Mouse (Mus musculus) intestine, embryonic 15.5 days (tissue): ENCODE measurements around the gene Gm6408. TPM values are rescaled to one million over a fixed set of nuclear protein-coding genes. Genes with fewer than 3 reads are reported as not detected.
"Not testable (repeated sequence)": the region's sequence is repeated elsewhere in the genome, so short reads cannot be mapped to it uniquely, and the experiment has no call there.

Experiments used
- ATAC-seq: fragments of 200-750 bp; cut with Nextera tagmentation; 2 replicates; pipeline ENCODE4 v1.8.0; 2017; ENCODE audit warnings: moderate TSS enrichment, moderate library complexity
- H3K27ac ChIP-seq: fragments of 300-500 bp; sonication (generic); 2 replicates; pipeline ENCODE4 v1.5.1; 2015; ENCODE audit warnings: mild to moderate bottlenecking, inconsistent platforms
- H3K27me3 ChIP-seq: fragments of 300-500 bp; sonication (generic); replicated peaks from 2 replicates; pipeline ENCODE4 v1.6.1; 2015; ENCODE audit warnings: inconsistent platforms
- H3K36me3 ChIP-seq: fragments of 300-500 bp; sonication (generic); 2 replicates; pipeline ENCODE4 v1.6.1; 2015; ENCODE audit warnings: inconsistent platforms
- H3K4me1 ChIP-seq: fragments of 300-500 bp; sonication (generic); replicated peaks from 2 replicates; pipeline ENCODE4 v1.6.1; 2015; ENCODE audit warnings: inconsistent platforms
- H3K4me2 ChIP-seq: fragments of 300-500 bp; sonication (generic); replicated peaks from 2 replicates; pipeline ENCODE4 v1.6.1; 2015; ENCODE audit warnings: mild to moderate bottlenecking, inconsistent platforms
- H3K4me3 ChIP-seq: fragments of 300-500 bp; sonication (generic); replicated peaks from 2 replicates; pipeline ENCODE4 v1.5.1; 2015; ENCODE audit warnings: inconsistent platforms
- H3K9ac ChIP-seq: fragments of 300-500 bp; sonication (generic); 2 replicates; pipeline ENCODE4 v1.6.1; 2015; ENCODE audit warnings: inconsistent platforms
- H3K9me3 ChIP-seq: fragments of 300-500 bp; sonication (generic); 2 replicates; pipeline ENCODE4 v1.6.1; 2016; ENCODE audit warnings: inconsistent platforms
- WGBS: fragments of 180-500 bp; shearing (Covaris S2); methylation state at CpG from one replicate; pipeline ENCODE4 v1.1.7; 2015; 5-methylcytosine and 5-hydroxymethylcytosine counted together
- polyA plus RNA-seq: library from polyadenylated mRNA; unstranded; fragments of >200 nt; fragmentation: Nextera tagmentation; extraction: Ambion mirVana; gene quantifications from 2 replicates; pipeline ENCODE4 v1.2.1, GENCODE M21; 2015

Gm6408 gene
- polyA plus RNA-seq: not detected in 2 replicates

DNA sequence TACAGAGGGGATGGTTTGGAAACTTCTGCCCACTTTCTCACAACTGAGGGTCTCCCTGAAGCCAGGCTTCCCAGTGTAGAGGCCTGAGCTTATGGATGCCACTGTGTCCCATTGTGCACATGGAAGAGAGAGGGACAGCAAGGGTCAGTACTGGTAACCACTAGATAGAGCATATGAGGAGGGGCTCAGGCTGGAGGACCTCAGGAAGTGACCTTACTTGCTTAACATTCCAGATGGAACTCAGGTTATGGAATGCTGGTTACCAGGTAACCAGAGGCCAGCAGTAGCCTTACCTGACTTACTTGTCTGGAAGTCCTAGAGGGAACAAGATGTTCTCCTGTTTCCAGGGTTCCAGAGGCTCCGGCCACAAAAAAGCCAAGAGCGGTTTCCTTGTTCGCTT is at the start of gene Gm6408:
Gene Gm6408 (plus strand): TSS at position 301 of the 400 bp plus-strand sequence.
- 95% methylated on average over 3 of the region's 3 CpGs for WGBS
- not testable (repeated sequence) for H3K9me3 ChIP-seq, H3K4me3 ChIP-seq, H3K4me2 ChIP-seq, ATAC-seq, H3K27ac ChIP-seq, H3K27me3 ChIP-seq, H3K4me1 ChIP-seq, H3K9ac ChIP-seq, H3K36me3 ChIP-seq

DNA sequence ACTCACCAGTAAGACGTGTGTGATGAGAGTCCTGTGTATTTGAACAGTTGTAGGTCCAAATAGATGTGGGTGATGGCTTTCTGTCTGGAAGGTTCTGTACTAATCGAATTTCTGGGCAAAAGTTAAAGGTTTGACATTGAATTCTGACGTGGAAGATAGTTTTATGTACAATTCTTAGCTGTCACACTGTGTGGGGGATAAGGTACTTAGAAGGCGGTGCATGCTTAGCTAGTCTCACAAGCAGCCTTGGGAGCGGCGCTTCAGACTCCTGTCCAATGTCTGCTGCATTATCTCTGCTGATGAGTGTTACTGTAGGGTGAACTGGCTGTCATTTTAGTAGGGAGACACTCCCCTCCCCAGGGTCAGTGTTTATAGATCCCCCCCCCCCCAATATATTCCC is 49.3 kb upstream of the Gm6408 start:
- H3K9ac ChIP-seq: no peak overlapping the region
- ATAC-seq: no peak
- H3K36me3 ChIP-seq: no peaks in the 10 kb centered on the region
- H3K27ac ChIP-seq: no peak overlapping the region
- H3K4me3 ChIP-seq: no peak overlapping the region
- WGBS: 80% methylated on average over 6 of the region's 6 CpGs
- H3K4me2 ChIP-seq: no peak overlapping the region
- H3K27me3 ChIP-seq: no peaks in the 10 kb centered on the region
- H3K9me3 ChIP-seq: no peaks in the 10 kb centered on the region
- H3K4me1 ChIP-seq: no peaks in the 10 kb centered on the region

GRCm38 (mm10) chr5:146435316-146435715 is 46.4 kb upstream of the Gm6408 start:
- Histone ChIP-seq H3K4me3 (no peak overlapping the region), H3K9me3 (no peaks in the 10 kb centered on the region), H3K27ac (no peak overlapping the region), H3K4me2 (no peak overlapping the region), H3K9ac (no peak overlapping the region), H3K27me3 (no peaks in the 10 kb centered on the region), H3K4me1 (no peaks in the 10 kb centered on the region), H3K36me3 (no peaks in the 10 kb centered on the region)
- ATAC-seq: no peak
- 91% methylated on average over 16 of the region's 16 CpGs for WGBS

- Histone ChIP-seq H3K4me2 (no peak overlapping the region), H3K4me1 (no peaks in the 10 kb centered on the region)
- 94% methylated on average over 11 of the region's 11 CpGs for WGBS
Measured at GRCm38 (mm10) chr5:146436796-146437195, 45.0 kb upstream of the Gm6408 start.

DNA sequence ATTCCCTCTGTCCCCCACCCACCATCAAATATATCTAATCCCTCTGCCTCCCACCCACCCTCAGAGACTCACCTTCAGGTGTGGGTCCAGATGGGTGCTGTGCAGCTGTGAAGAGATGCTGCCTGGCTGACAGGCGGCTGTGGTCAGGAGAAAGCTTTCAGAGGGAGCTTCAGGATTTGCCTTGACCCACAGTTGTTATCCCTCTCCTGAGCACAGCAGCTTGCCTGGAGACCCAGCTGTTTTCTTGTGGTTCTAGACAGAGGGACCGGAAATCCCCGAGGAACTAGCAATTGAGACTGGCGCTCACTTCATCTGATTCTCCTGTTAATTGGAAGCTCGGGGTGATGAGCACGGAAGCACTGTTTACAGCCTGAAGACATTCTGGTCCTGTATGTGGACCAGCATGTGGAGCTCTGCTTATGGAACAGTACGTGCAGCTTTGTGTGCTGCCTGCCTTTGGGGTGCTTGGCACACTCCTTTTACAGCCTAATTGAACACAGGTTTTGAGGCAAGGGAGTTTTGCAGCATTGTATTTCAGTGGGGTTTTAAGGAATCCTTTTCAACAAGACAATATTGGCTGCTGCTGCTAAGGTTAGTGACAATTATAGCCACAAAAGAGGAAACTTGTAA is 42.5 kb upstream of the Gm6408 start:
- H3K4me3 ChIP-seq: no peak overlapping the region
- no peaks in the 10 kb centered on the region for H3K27me3 ChIP-seq
- no peak for ATAC-seq
- no peaks in the 10 kb centered on the region for H3K4me1 ChIP-seq
- no peak overlapping the region for H3K4me2 ChIP-seq
- H3K9me3 ChIP-seq: no peaks in the 10 kb centered on the region
- H3K9ac ChIP-seq: no peak overlapping the region
- no peaks in the 10 kb centered on the region for H3K36me3 ChIP-seq
- no peak overlapping the region for H3K27ac ChIP-seq
- 92% methylated on average over 7 of the region's 7 CpGs for WGBS

More at GRCm38 (mm10) chr5:146436796-146437195, 45.0 kb upstream of the Gm6408 start:
- Histone ChIP-seq H3K27me3 (no peaks in the 10 kb centered on the region), H3K9ac (no peak overlapping the region), H3K27ac (no peak overlapping the region), H3K9me3 (no peaks in the 10 kb centered on the region), H3K36me3 (no peaks in the 10 kb centered on the region), H3K4me3 (no peak overlapping the region)
- ATAC-seq: no peak

DNA sequence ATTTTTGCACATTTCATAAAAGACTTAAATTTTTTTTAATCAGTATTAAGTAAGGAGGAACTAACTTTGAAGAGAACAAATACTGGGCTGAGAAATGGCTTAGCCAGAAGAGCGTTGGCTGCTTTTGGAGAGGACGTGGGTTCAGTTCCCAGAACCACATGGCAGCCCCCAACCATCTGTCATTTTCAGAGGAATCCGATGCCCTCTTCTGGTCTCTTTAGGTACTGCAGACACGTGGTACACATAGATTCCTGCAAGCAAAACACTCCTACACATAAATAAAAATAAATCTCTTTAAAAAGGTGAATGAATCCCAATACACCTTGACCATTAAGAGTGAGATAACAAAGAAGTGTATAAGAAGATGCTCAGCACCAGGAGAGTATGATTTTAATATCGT is 41.5 kb upstream of the Gm6408 start:
- H3K9ac ChIP-seq: no peak overlapping the region
- 90% methylated on average over 5 of the region's 5 CpGs for WGBS
- H3K27me3 ChIP-seq: no peaks in the 10 kb centered on the region
- no peaks in the 10 kb centered on the region for H3K4me1 ChIP-seq
- H3K4me2 ChIP-seq: no peak overlapping the region
- H3K9me3 ChIP-seq: no peaks in the 10 kb centered on the region
- H3K27ac ChIP-seq: no peak overlapping the region
- no peak for ATAC-seq
- no peak overlapping the region for H3K4me3 ChIP-seq
- no peaks in the 10 kb centered on the region for H3K36me3 ChIP-seq

DNA sequence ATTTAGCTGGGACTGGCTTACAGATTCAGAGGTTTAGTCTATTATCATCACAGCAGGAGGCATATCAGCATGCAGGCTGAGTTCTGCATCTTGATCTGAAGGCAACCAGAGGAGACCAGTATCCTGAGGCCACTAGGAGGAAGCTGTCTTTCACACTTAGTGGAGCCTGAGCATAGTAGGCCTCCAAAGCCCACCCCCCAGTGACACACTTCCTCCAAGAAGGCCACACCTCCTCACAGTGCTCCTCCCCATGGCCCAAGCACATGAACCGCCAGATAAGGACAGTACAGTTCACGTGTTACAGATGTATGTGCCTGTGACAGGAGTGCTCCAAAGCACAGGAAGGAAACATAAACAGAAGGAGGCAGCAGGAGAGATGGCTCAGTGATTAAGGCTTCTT is 39.0 kb upstream of the Gm6408 start:
- 50% methylated on average over 2 of the region's 2 CpGs for WGBS

DNA sequence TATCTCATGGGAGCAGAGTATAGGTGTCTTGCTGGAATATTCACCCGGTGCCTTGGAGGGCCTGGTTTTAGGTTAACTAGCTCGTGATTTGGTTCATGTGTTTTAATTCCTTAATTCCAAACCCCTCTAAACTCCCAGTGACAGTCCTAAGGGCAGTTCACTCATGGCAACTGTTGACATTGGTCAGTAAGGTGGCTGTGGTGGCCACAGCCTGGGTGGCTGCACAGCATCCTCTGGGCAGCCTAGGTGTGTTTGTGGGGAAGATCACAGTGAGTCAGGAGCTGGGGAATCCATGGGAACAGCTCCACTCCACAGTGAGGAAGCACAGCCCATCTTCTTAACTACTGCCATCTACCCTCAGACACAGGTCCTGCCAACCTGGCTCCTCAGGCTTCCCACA is 35.1 kb upstream of the Gm6408 start:
- H3K36me3 ChIP-seq: no peaks in the 10 kb centered on the region
- H3K27ac ChIP-seq: no peak overlapping the region
- no peak overlapping the region for H3K4me2 ChIP-seq
- H3K9me3 ChIP-seq: no peaks in the 10 kb centered on the region
- H3K4me1 ChIP-seq: no peaks in the 10 kb centered on the region
- no peak overlapping the region for H3K4me3 ChIP-seq
- 82% methylated on average over 2 of the region's 2 CpGs for WGBS
- H3K9ac ChIP-seq: no peak overlapping the region
- H3K27me3 ChIP-seq: no peaks in the 10 kb centered on the region
- ATAC-seq: no peak

More for the DNA sequence above, 39.0 kb upstream of the Gm6408 start:
- Histone ChIP-seq H3K4me3 (no peak overlapping the region), H3K9me3 (no peaks in the 10 kb centered on the region), H3K27ac (no peak overlapping the region), H3K27me3 (no peaks in the 10 kb centered on the region), H3K9ac (no peak overlapping the region), H3K36me3 (no peaks in the 10 kb centered on the region), H3K4me2 (no peak overlapping the region), H3K4me1 (no peaks in the 10 kb centered on the region)
- no peak for ATAC-seq

DNA sequence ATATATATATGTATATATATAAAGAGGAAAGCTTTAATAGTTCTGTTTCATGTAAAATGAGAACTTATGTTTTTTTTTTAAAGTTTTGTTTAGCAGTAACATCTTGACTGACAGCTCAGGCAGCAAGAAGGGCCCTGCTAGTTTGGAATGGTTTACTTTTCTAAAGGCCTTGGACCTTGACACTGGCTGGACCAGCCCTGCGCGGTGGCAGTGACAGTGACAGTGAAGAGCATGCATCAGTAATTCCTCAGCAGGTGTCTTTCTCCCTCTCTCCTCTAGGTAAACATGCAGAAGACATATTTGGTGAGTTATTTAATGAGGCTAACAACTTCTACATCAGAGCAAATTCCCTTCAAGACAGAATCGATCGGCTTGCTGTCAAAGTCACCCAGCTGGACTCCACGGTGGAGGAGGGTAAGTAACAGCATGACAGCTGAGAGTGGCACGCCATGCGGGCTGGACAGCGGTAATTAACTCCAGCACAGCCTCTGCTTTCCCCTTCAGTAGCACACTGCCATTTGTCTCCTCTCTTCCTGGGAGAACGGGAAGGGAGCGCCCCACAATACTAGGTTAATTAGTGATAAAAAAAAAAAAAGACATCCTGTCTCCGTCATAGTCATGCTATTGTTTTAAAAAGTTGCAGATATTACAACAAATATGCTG is 30.0 kb upstream of the Gm6408 start:
- H3K9me3 ChIP-seq: no peaks in the 10 kb centered on the region
- ATAC-seq: no peak
- H3K9ac ChIP-seq: no peak overlapping the region
- H3K4me3 ChIP-seq: no peak overlapping the region
- no peak overlapping the region for H3K4me2 ChIP-seq
- no peaks in the 10 kb centered on the region for H3K4me1 ChIP-seq
- H3K36me3 ChIP-seq: no peaks in the 10 kb centered on the region
- no peak overlapping the region for H3K27ac ChIP-seq
- no peaks in the 10 kb centered on the region for H3K27me3 ChIP-seq
- WGBS: 66% methylated on average over 11 of the region's 11 CpGs

- Histone ChIP-seq H3K4me2 (no peak overlapping the region), H3K27me3 (no peaks in the 10 kb centered on the region), H3K36me3 (no peaks in the 10 kb centered on the region), H3K4me1 (no peaks in the 10 kb centered on the region), H3K9me3 (no peaks in the 10 kb centered on the region), H3K27ac (no peak overlapping the region), H3K4me3 (no peak overlapping the region), H3K9ac (no peak overlapping the region)
- no peak for ATAC-seq
- WGBS: 92% methylated on average over 6 of the region's 6 CpGs
Measured at GRCm38 (mm10) chr5:146453556-146453955, 28.2 kb upstream of the Gm6408 start.

DNA sequence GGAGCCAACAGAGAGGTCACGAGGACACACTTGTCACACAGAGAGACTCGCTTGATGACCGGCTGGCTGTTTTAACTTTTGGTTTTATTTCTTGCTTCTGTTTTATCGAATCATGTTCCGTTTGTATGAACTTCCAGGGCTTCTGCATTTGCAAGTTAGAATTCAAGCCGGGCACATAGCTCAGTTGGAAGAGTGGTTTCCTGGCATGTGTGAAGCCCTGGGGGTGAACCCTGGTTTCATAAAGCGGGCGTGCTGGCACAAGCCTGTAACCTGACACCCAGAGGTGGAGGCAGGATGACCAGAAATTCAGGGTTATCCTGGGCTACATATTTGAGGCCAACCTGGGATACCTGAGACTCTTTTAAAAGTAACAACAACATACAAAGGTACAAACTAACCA is 20.2 kb upstream of the Gm6408 start:
- Histone ChIP-seq H3K4me2 (no peak overlapping the region), H3K4me3 (no peak overlapping the region), H3K9ac (no peak overlapping the region), H3K27me3 (no peaks in the 10 kb centered on the region), H3K4me1 (no peaks in the 10 kb centered on the region), H3K36me3 (no peaks in the 10 kb centered on the region), H3K9me3 (no peaks in the 10 kb centered on the region), H3K27ac (no peak overlapping the region)
- WGBS: 81% methylated on average over 8 of the region's 8 CpGs
- no peak for ATAC-seq

DNA sequence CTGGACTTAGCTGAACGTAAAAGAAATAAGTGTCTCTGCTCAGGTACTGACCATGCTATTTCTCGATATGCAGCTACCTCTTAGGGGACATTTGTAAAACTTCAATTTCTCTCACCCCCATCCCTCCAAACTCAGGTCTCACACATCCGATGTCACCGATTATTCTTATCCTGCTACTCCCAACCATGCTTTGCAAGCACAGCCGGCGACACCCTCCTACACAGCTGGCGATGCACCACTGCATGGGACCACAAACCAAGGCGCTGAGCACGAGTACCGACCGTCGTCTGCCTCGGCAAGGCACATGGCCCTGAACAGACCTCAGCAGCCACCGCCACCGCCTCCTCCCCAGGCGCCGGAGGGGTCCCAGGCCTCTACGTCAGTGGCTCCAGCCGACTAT is 15.1 kb upstream of the Gm6408 start:
- no peak for ATAC-seq
- Histone ChIP-seq H3K4me1 (no peaks in the 10 kb centered on the region), H3K27ac (no peak overlapping the region), H3K4me2 (no peak overlapping the region), H3K4me3 (no peak overlapping the region), H3K9me3 (no peaks in the 10 kb centered on the region), H3K27me3 (no peaks in the 10 kb centered on the region), H3K36me3 (no peaks in the 10 kb centered on the region), H3K9ac (no peak overlapping the region)
- 94% methylated on average over 19 of the region's 19 CpGs for WGBS

GRCm38 (mm10) chr5:146468311-146468710 is 13.5 kb upstream of the Gm6408 start:
- Histone ChIP-seq H3K4me1 (no peaks in the 10 kb centered on the region), H3K36me3 (no peaks in the 10 kb centered on the region), H3K9ac (no peak overlapping the region), H3K27me3 (no peaks in the 10 kb centered on the region), H3K4me3 (no peak overlapping the region), H3K27ac (no peak overlapping the region), H3K9me3 (no peaks in the 10 kb centered on the region), H3K4me2 (no peak overlapping the region)
- WGBS: 94% methylated on average over 9 of the region's 9 CpGs
- no peak for ATAC-seq
